In the genomic region with DNA sequence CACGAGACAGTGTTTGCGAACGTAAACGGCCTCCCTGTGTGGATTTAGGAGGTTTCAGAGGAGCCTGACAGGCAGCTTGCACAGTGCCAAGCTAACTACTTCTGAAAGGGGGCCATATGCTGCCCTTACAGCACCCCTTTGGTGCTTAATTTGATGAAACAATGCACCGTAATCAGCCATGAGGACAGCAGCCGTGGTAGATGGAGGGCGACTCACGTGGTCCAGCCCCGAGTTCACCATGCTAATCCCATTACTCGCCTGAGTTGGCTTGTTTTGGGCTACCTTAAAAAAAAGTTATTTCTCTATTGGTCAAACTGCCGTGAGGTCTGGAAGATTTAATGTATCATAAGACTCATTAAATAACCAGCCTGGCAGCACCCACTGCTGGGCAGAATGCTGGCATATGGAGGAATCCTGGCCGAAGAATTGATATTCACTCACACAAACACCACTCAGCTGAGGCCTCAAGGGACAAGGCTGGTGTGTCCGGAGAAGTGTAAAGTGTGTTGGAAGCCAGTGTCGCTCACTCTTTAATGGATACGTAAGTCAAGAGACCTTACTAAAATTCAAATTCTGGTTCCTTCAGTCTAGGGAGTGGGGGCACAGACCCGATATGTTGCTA, we compare ENCODE assay signal across 17 mouse cellular contexts. TPM values are rescaled to one million over a fixed set of nuclear protein-coding genes. Genes with fewer than 3 reads are reported as not detected.
DNase-seq lines count a peak whose midpoint lies in the region; ATAC-seq lines count a peak whose summit lies in the region.
"Had no signal": no experiment of that assay in that cellular context is flagged by ENCODE, and none has a peak within 500 bp of the region (broad histone marks: within the 10 kb centered on the region; RNA-seq: fewer than 3 reads in every experiment).

No protein-coding gene starts in this region.

- peaks cover 37% of the 10 kb centered on the region for H3K27me3 ChIP-seq in liver, embryonic 12.5 days (replicated peaks)
- 0 out of 2 replicates have a peak, but pooled peaks cover 2% of the 10 kb centered on the region for H3K27me3 ChIP-seq in forebrain, embryonic 14.5 days (replicated peaks; ENCODE audit: control insufficient read depth, insufficient read depth, low read length)
- peaks cover 6% of the 10 kb centered on the region for H3K27me3 ChIP-seq in midbrain, embryonic 11.5 days (ENCODE audit: control insufficient read depth, insufficient read depth, low read length)

- H3K36me3 ChIP-seq in liver, embryonic 12.5 days: no peaks in the 10 kb centered on the region
- H3K36me3 ChIP-seq in forebrain, embryonic 14.5 days (ENCODE audit: control insufficient read depth, insufficient read depth, low read length): no peaks in the 10 kb centered on the region
- no peaks in the 10 kb centered on the region for H3K36me3 ChIP-seq in midbrain, embryonic 11.5 days (ENCODE audit: control insufficient read depth, insufficient read depth, low read length)
- H3K36me3 ChIP-seq: limb, embryonic 10.5 days had no signal

- no peak overlapping the region for H3K9ac ChIP-seq in liver, embryonic 12.5 days
- H3K9ac ChIP-seq in forebrain, embryonic 14.5 days (ENCODE audit: low read length): peak overlapping the region; percentile 43; the same call in 1 of the 2 replicates
- peak overlapping the region; percentile 43; the same call in 1 of the 2 replicates for H3K9ac ChIP-seq in midbrain, embryonic 11.5 days (ENCODE audit: low read length)
- H3K9ac ChIP-seq: liver, embryonic 14.5 days had no signal

- WGBS in liver, embryonic 12.5 days (ENCODE audit: insufficient replicate concordance): 81% methylated on average over 16 of the region's 16 CpGs
- 11% methylated on average over 16 of the region's 16 CpGs for WGBS in forebrain, embryonic 14.5 days
- 39% methylated on average over 16 of the region's 16 CpGs for WGBS in midbrain, embryonic 11.5 days

- H3K4me1 ChIP-seq in liver, embryonic 12.5 days: no peaks in the 10 kb centered on the region
- H3K4me1 ChIP-seq in forebrain, embryonic 14.5 days (ENCODE audit: control insufficient read depth, insufficient read depth, low read length): peaks cover 25% of the 10 kb centered on the region
- peaks cover 8% of the 10 kb centered on the region for H3K4me1 ChIP-seq in midbrain, embryonic 11.5 days (ENCODE audit: control insufficient read depth, insufficient read depth, low read length)
- H3K4me1 ChIP-seq: limb, embryonic 10.5 days had no signal

- no peak overlapping the region for H3K27ac ChIP-seq in liver, embryonic 12.5 days
- H3K27ac ChIP-seq in forebrain, embryonic 14.5 days (ENCODE audit: low read depth, low read length): peak overlapping the region; percentile 59; the same call in 1 of the 2 replicates
- no peak overlapping the region; the same call in 1 of the 2 replicates for H3K27ac ChIP-seq in midbrain, embryonic 11.5 days (ENCODE audit: low read depth, low read length)
- H3K27ac ChIP-seq: limb, embryonic 10.5 days; liver, embryonic 14.5 days had no signal

- H3K9me3 ChIP-seq in liver, embryonic 12.5 days (replicated peaks): no peaks in the 10 kb centered on the region
- no peaks in the 10 kb centered on the region for H3K9me3 ChIP-seq in forebrain, embryonic 14.5 days (replicated peaks; ENCODE audit: control insufficient read depth, low read length)
- H3K9me3 ChIP-seq in midbrain, embryonic 11.5 days (ENCODE audit: control insufficient read depth, low read length): no peaks in the 10 kb centered on the region
- H3K9me3 ChIP-seq: limb, embryonic 10.5 days; megakaryocyte, embryonic 14.5 days had no signal

- no peak overlapping the region for H3K4me3 ChIP-seq in liver, embryonic 12.5 days
- H3K4me3 ChIP-seq in forebrain, embryonic 14.5 days (ENCODE audit: low read depth, low read length): no peak overlapping the region
- no peak overlapping the region for H3K4me3 ChIP-seq in midbrain, embryonic 11.5 days (ENCODE audit: low read depth, low read length)
- H3K4me3 ChIP-seq: limb, embryonic 10.5 days; megakaryocyte, embryonic 14.5 days had no signal

- no peak overlapping the region for H3K4me2 ChIP-seq in liver, embryonic 12.5 days
- peak overlapping the region; percentile 35 for H3K4me2 ChIP-seq in forebrain, embryonic 14.5 days (ENCODE audit: low read length)
- H3K4me2 ChIP-seq in midbrain, embryonic 11.5 days: peak overlapping the region; percentile 37
- H3K4me2 ChIP-seq: heart, embryonic 11.5 days had no signal

- peak; percentile 1 for DNase-seq in liver
- DNase-seq in forebrain, embryonic 14.5 days (ENCODE audit: low spot score): peak; percentile 89
- peak; percentile 89 for DNase-seq in midbrain, embryonic 11.5 days (ENCODE audit: low spot score, missing footprints)
- peak; percentile 92 for DNase-seq in retina, postnatal 1 day
- no peak for DNase-seq in thymus, postnatal 0 days (ENCODE audit: low spot score)
- DNase-seq in testis, postnatal 14 days (ENCODE audit: low spot score): no peak
- DNase-seq: cerebellum, adult 18-20 months; gastrocnemius, postnatal 36 days; heart, postnatal 4 days; kidney, adult 11 months; lung, postnatal 10 days; thymus, postnatal 4 days had no signal

- ATAC-seq in liver, embryonic 12.5 days: no peak
- peak; percentile 95 for ATAC-seq in forebrain, embryonic 14.5 days
- ATAC-seq in midbrain, embryonic 11.5 days (ENCODE audit: low FRiP score): peak; percentile 46; the same call in 1 of the 2 replicates

RNA-seq across cellular contexts. Expression of a gene that starts 4.6 kb away (rescaled TPM):
- not detected in 2 replicates for polyA plus RNA-seq in liver, embryonic 12.5 days (2016; fragmentation: Nextera tagmentation; extraction: Ambion mirVana)
- polyA plus RNA-seq in forebrain, embryonic 14.5 days (2014; fragmentation: Nextera tagmentation; extraction: Ambion mirVana): 0.48 and 1.0 TPM in 2 replicates
- 0.26 TPM in 1 of 2 replicates, not detected in the other for polyA plus RNA-seq in midbrain, embryonic 11.5 days (2014; fragmentation: Nextera tagmentation; extraction: Ambion mirVana)
- 0.14 and 0.31 TPM in 2 replicates for polyA plus RNA-seq in thymus, postnatal 0 days (2015; fragmentation: Nextera tagmentation; extraction: Ambion mirVana)
- polyA plus RNA-seq: limb, embryonic 10.5 days; liver, embryonic 14.5 days had no signal

RNA-seq across cellular contexts. Expression of a gene that starts 55.2 kb away (rescaled TPM):
- polyA plus RNA-seq in liver, embryonic 12.5 days (2016; fragmentation: Nextera tagmentation; extraction: Ambion mirVana): 32.8 and 33.8 TPM in 2 replicates
- 48.1 and 71.6 TPM in 2 replicates for polyA plus RNA-seq in forebrain, embryonic 14.5 days (2014; fragmentation: Nextera tagmentation; extraction: Ambion mirVana)
- 86.4 and 97.2 TPM in 2 replicates for polyA plus RNA-seq in midbrain, embryonic 11.5 days (2014; fragmentation: Nextera tagmentation; extraction: Ambion mirVana)
- polyA plus RNA-seq in thymus, postnatal 0 days (2015; fragmentation: Nextera tagmentation; extraction: Ambion mirVana): 38.9 and 42.5 TPM in 2 replicates

Comparison
In these comparisons a context has a peak if more than half of its experiments do, and no peak if none do; other contexts are left out.
1. DNase-seq: peak in liver (single experiment), forebrain, embryonic 14.5 days (single experiment), midbrain, embryonic 11.5 days (single experiment) and retina, postnatal 1 day (single experiment); none in thymus, postnatal 0 days (single experiment) and testis, postnatal 14 days (single experiment).